Mouse (Mus musculus): ENCODE data around the gene Nek9.

DNA sequence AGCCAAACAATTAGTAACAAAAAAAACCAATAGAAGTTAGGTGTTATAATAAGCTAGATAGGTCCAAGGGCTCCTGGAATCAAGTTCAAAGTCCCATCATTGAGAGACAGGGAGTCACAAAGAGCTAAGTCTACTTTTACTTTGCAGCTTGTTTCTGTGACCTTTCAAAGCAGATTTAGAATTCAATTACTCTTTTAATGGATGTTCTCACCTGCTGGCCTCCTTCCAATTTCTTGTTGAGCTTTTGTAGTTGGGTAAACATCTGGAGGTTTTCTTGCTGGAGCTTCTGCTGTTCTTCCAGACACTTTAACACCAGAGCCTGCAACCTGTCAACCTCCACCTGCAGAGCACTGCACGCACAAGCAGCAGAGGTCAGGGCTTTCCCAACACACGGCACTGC lies 35.9 kb downstream of the Nek9 start:
- TF ChIP-seq POLR2A (IDR thresholded peaks at IDR 0.05; ENCODE audit: extremely low read depth, insufficient read depth, low read length): no peak
- no peak for TF ChIP-seq CTCF (IDR thresholded peaks at IDR 0.05; ENCODE audit: extremely low read depth, insufficient read depth, low read length)
